Comparison of ENCODE assay signal across 13 mouse cellular contexts in the genomic region with DNA sequence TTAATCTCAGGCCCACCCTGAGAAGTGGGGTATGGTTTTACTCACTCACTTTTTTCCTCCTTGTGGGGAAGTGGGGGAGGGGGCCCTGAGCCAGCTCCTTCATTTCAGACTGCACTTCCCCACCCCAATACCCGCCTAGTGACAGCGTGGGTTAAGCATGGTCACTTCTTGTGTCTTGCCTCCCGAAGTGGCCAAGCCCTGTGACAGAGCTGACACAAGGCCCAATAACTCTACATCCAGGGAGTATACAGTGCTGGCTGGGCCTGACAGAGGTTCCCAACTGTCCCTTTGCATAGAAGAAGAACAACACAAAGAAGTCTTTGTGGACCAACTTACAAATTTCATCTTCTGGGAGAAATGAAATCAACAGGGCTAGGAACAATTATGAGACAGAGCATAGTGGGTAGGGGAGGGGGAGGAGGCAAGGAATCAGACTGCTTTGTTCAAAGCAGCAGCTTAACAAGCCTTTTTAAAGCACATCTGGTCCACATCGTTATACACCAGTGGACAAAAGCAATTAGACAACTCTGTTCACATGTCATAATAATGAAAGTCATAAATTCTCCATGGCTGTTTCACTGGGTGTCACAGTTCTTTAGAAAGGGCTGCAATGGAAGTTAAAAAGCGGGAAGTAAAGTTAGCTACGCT. TPM values are rescaled to one million over a fixed set of nuclear protein-coding genes. Genes with fewer than 3 reads are reported as not detected.
DNase-seq lines count a peak whose midpoint lies in the region; ATAC-seq and TF ChIP-seq lines count a peak whose summit lies in the region.
"Had no signal": no experiment of that assay in that cellular context is flagged by ENCODE, and none has a peak within 500 bp of the region (broad histone marks: within the 10 kb centered on the region; RNA-seq: fewer than 3 reads in every experiment).

No protein-coding gene starts in this region.

- H3K9me3 ChIP-seq in forebrain, embryonic 13.5 days (replicated peaks): no peaks in the 10 kb centered on the region
- no peaks in the 10 kb centered on the region for H3K9me3 ChIP-seq in forebrain, postnatal 0 days (ENCODE audit: low read length)
- no peaks in the 10 kb centered on the region for H3K9me3 ChIP-seq in midbrain, embryonic 12.5 days
- H3K9me3 ChIP-seq in midbrain, embryonic 16.5 days (replicated peaks; ENCODE audit: control insufficient read depth, low read length, poor library complexity, severe bottlenecking): no peaks in the 10 kb centered on the region
- no peaks in the 10 kb centered on the region for H3K9me3 ChIP-seq in hindbrain, postnatal 0 days (ENCODE audit: low read length)
- H3K9me3 ChIP-seq: heart, embryonic 15.5 days had no signal

- H3K4me3 ChIP-seq in forebrain, embryonic 13.5 days: no peak overlapping the region
- no peak overlapping the region for H3K4me3 ChIP-seq in forebrain, postnatal 0 days (ENCODE audit: low read depth, low read length)
- no peak overlapping the region for H3K4me3 ChIP-seq in midbrain, embryonic 12.5 days
- no peak overlapping the region for H3K4me3 ChIP-seq in midbrain, embryonic 16.5 days (ENCODE audit: low read depth, low read length)
- no peak overlapping the region for H3K4me3 ChIP-seq in hindbrain, postnatal 0 days (ENCODE audit: low read length)
- H3K4me3 ChIP-seq: heart, embryonic 15.5 days had no signal

- H3K4me1 ChIP-seq in forebrain, embryonic 13.5 days: 0 out of 2 replicates have a peak, but pooled peaks cover 3% of the 10 kb centered on the region
- H3K4me1 ChIP-seq in forebrain, postnatal 0 days (ENCODE audit: insufficient read depth): 0 out of 2 replicates have a peak, but pooled peaks cover 3% of the 10 kb centered on the region
- H3K4me1 ChIP-seq in midbrain, embryonic 12.5 days: peaks cover 7% of the 10 kb centered on the region; the same call in 1 of the 2 replicates
- H3K4me1 ChIP-seq in midbrain, embryonic 16.5 days (ENCODE audit: control insufficient read depth, insufficient read depth, low read length): no peaks in the 10 kb centered on the region
- H3K4me1 ChIP-seq in hindbrain, postnatal 0 days (ENCODE audit: insufficient read depth, low read length): no peaks in the 10 kb centered on the region

- intact Hi-C loops in left cerebral cortex, postnatal 4 days (cut with DNase I): loop anchor here (10.0 kb wide), 1 partner anchor 671 kb away; no protein-coding TSS in a partner anchor

- H3K27me3 ChIP-seq in forebrain, embryonic 13.5 days: no peaks in the 10 kb centered on the region
- H3K27me3 ChIP-seq in forebrain, postnatal 0 days (ENCODE audit: insufficient read depth, low read length): no peaks in the 10 kb centered on the region
- no peaks in the 10 kb centered on the region for H3K27me3 ChIP-seq in midbrain, embryonic 12.5 days
- no peaks in the 10 kb centered on the region for H3K27me3 ChIP-seq in midbrain, embryonic 16.5 days (ENCODE audit: control insufficient read depth, insufficient read depth, low read depth, low read length)
- no peaks in the 10 kb centered on the region for H3K27me3 ChIP-seq in hindbrain, postnatal 0 days (ENCODE audit: insufficient read depth, low read length)
- H3K27me3 ChIP-seq: heart, embryonic 15.5 days had no signal

- no peak for DNase-seq in forebrain, postnatal 0 days
- DNase-seq in hindbrain, postnatal 0 days (ENCODE audit: low spot score): no peak
- DNase-seq in retina, embryonic 14.5 days (ENCODE audit: low spot score): peak; percentile 66
- no peak for DNase-seq in thymus, postnatal 0 days (ENCODE audit: low spot score)
- no peak for DNase-seq in left cerebral cortex, postnatal 4 days
- DNase-seq: adrenal gland, postnatal 14 days; cerebellum, postnatal 14 days; kidney, postnatal 36 days; thymus, adult 18-20 months had no signal

- TF ChIP-seq CTCF in forebrain, postnatal 0 days (IDR thresholded peaks at IDR 0.05; ENCODE audit: low read depth): no peak
- no peak for TF ChIP-seq CTCF in hindbrain, postnatal 0 days (IDR thresholded peaks at IDR 0.05; ENCODE audit: low read depth)

- H3K36me3 ChIP-seq in forebrain, embryonic 13.5 days (ENCODE audit: poor library complexity, severe bottlenecking): no peaks in the 10 kb centered on the region
- H3K36me3 ChIP-seq in forebrain, postnatal 0 days (ENCODE audit: insufficient read depth): no peaks in the 10 kb centered on the region
- H3K36me3 ChIP-seq in midbrain, embryonic 12.5 days: no peaks in the 10 kb centered on the region
- no peaks in the 10 kb centered on the region for H3K36me3 ChIP-seq in midbrain, embryonic 16.5 days (ENCODE audit: control insufficient read depth, insufficient read depth, low read length)
- no peaks in the 10 kb centered on the region for H3K36me3 ChIP-seq in hindbrain, postnatal 0 days (ENCODE audit: insufficient read depth, low read length)
- H3K36me3 ChIP-seq: heart, embryonic 15.5 days had no signal

- WGBS in forebrain, embryonic 13.5 days: 45% methylated on average over 6 of the region's 6 CpGs
- 51% methylated on average over 6 of the region's 6 CpGs for WGBS in forebrain, postnatal 0 days
- WGBS in midbrain, embryonic 12.5 days: 64% methylated on average over 6 of the region's 6 CpGs
- 44% methylated on average over 6 of the region's 6 CpGs for WGBS in midbrain, embryonic 16.5 days
- WGBS in hindbrain, postnatal 0 days: 47% methylated on average over 6 of the region's 6 CpGs

- H3K9ac ChIP-seq in forebrain, embryonic 13.5 days: no peak overlapping the region
- no peak overlapping the region for H3K9ac ChIP-seq in forebrain, postnatal 0 days
- no peak overlapping the region for H3K9ac ChIP-seq in midbrain, embryonic 12.5 days (replicated peaks)
- H3K9ac ChIP-seq in midbrain, embryonic 16.5 days (ENCODE audit: low read depth, low read length): no peak overlapping the region
- H3K9ac ChIP-seq in hindbrain, postnatal 0 days (replicated peaks; ENCODE audit: low read length): no peak overlapping the region
- H3K9ac ChIP-seq: heart, embryonic 15.5 days had no signal

- ATAC-seq in forebrain, embryonic 13.5 days: peak; percentile 41; the same call in 1 of the 2 replicates
- ATAC-seq in forebrain, postnatal 0 days: no peak
- ATAC-seq in midbrain, embryonic 12.5 days (ENCODE audit: low FRiP score, low read depth): 0 out of 2 replicates have a peak, but pooled peaks have one; percentile 38
- ATAC-seq in midbrain, embryonic 16.5 days: no peak
- ATAC-seq in hindbrain, postnatal 0 days: 0 out of 2 replicates have a peak, but pooled peaks have one; percentile 42

- no peak overlapping the region for H3K4me2 ChIP-seq in forebrain, embryonic 13.5 days
- no peak overlapping the region for H3K4me2 ChIP-seq in forebrain, postnatal 0 days (ENCODE audit: low read depth)
- H3K4me2 ChIP-seq in midbrain, embryonic 12.5 days (replicated peaks): no peak overlapping the region
- H3K4me2 ChIP-seq in midbrain, embryonic 16.5 days (ENCODE audit: low read length): no peak overlapping the region
- no peak overlapping the region for H3K4me2 ChIP-seq in hindbrain, postnatal 0 days (ENCODE audit: low read depth, low read length)
- H3K4me2 ChIP-seq: heart, embryonic 15.5 days had no signal

- H3K27ac ChIP-seq in forebrain, embryonic 13.5 days: no peak overlapping the region
- H3K27ac ChIP-seq in forebrain, postnatal 0 days (ENCODE audit: low read depth, low read length): no peak overlapping the region
- no peak overlapping the region for H3K27ac ChIP-seq in midbrain, embryonic 12.5 days (replicated peaks)
- H3K27ac ChIP-seq in midbrain, embryonic 16.5 days (ENCODE audit: low read length): no peak overlapping the region
- H3K27ac ChIP-seq in hindbrain, postnatal 0 days: no peak overlapping the region
- H3K27ac ChIP-seq: heart, embryonic 15.5 days had no signal

RNA-seq across cellular contexts. Expression of gene Ube2e1, which starts 42.2 kb away (rescaled TPM):
- 198 and 202 TPM in 2 replicates for polyA plus RNA-seq in forebrain, embryonic 13.5 days (2015; fragmentation: Nextera tagmentation; extraction: Ambion mirVana)
- total RNA-seq in forebrain, postnatal 0 days (2014; rRNA removed): 49.7 and 59.9 TPM in 2 replicates
- 144 and 158 TPM in 2 replicates for polyA plus RNA-seq in forebrain, postnatal 0 days (2015; fragmentation: Nextera tagmentation; extraction: Ambion mirVana)
- 185 and 189 TPM in 2 replicates for polyA plus RNA-seq in midbrain, embryonic 12.5 days (2016; fragmentation: Nextera tagmentation; extraction: Ambion mirVana)
- polyA plus RNA-seq in midbrain, embryonic 16.5 days (2015; fragmentation: Nextera tagmentation; extraction: Ambion mirVana): 205 and 223 TPM in 2 replicates
- total RNA-seq in hindbrain, postnatal 0 days (2014; rRNA removed): 33.5 and 38.8 TPM in 2 replicates
- polyA plus RNA-seq in hindbrain, postnatal 0 days (2015; fragmentation: Nextera tagmentation; extraction: Ambion mirVana): 157 TPM in 2 replicates
- 173 and 189 TPM in 2 replicates for polyA plus RNA-seq in thymus, postnatal 0 days (2015; fragmentation: Nextera tagmentation; extraction: Ambion mirVana)
- total RNA-seq in left cerebral cortex, postnatal 4 days (2021): 100 to 1,000 TPM; 109 to 114 TPM

Comparison
In these comparisons a context has a peak if more than half of its experiments do, and no peak if none do; other contexts are left out.
1. ATAC-seq: peak in forebrain, embryonic 13.5 days (single experiment), midbrain, embryonic 12.5 days (single experiment) and hindbrain, postnatal 0 days (single experiment); none in forebrain, postnatal 0 days (single experiment) and midbrain, embryonic 16.5 days (single experiment).